24 mouse cellular contexts compared by ENCODE assay signal in genomic region chr14:29851286-29851685, GRCm38 (mm10).
"Had no signal": no experiment of that assay in that cellular context is flagged by ENCODE, and none has a peak within 500 bp of the region (broad histone marks: within the 10 kb centered on the region; RNA-seq: fewer than 3 reads in every experiment).

No protein-coding gene starts in this region.

- H3K4me1 ChIP-seq: heart, embryonic 10.5 days; heart, embryonic 12.5 days; heart, embryonic 13.5 days; heart, embryonic 15.5 days; hindbrain, embryonic 10.5 days; hindbrain, embryonic 12.5 days; intestine, embryonic 15.5 days had no signal

- H3K27ac ChIP-seq: heart, adult 2 months; heart, embryonic 10.5 days; heart, embryonic 13.5 days; heart, embryonic 15.5 days; hindbrain, embryonic 10.5 days; hindbrain, embryonic 12.5 days; hindbrain, embryonic 13.5 days; hindbrain, embryonic 14.5 days; hindbrain, embryonic 15.5 days; hindbrain, postnatal 0 days; intestine, embryonic 15.5 days; layer of hippocampus, adult 2 months had no signal

- H3K9me3 ChIP-seq: heart, embryonic 10.5 days; heart, embryonic 12.5 days; heart, embryonic 13.5 days; heart, embryonic 15.5 days; hindbrain, embryonic 10.5 days; hindbrain, embryonic 12.5 days; hindbrain, embryonic 13.5 days; hindbrain, embryonic 15.5 days; intestine, embryonic 15.5 days; kidney, embryonic 15.5 days had no signal

- DNase-seq: heart, adult 2 months; heart, postnatal 36 days; kidney, adult 11 months; kidney, adult 9 months; layer of hippocampus, adult 9-11 months; layer of hippocampus, postnatal 36 days had no signal

- H3K4me2 ChIP-seq: heart, embryonic 11.5 days; heart, embryonic 12.5 days; heart, embryonic 13.5 days; heart, embryonic 15.5 days; hindbrain, embryonic 12.5 days; hindbrain, embryonic 13.5 days; hindbrain, embryonic 14.5 days; hindbrain, embryonic 15.5 days; intestine, embryonic 15.5 days; kidney, embryonic 15.5 days had no signal

- H3K27me3 ChIP-seq: heart, embryonic 12.5 days; heart, embryonic 13.5 days; heart, embryonic 15.5 days; hindbrain, embryonic 12.5 days; hindbrain, embryonic 13.5 days; hindbrain, embryonic 15.5 days; kidney, embryonic 15.5 days had no signal

- H3K4me3 ChIP-seq: heart, adult 2 months; heart, embryonic 10.5 days; heart, embryonic 12.5 days; heart, embryonic 13.5 days; heart, embryonic 15.5 days; hindbrain, embryonic 10.5 days; hindbrain, embryonic 12.5 days; hindbrain, embryonic 13.5 days; hindbrain, embryonic 15.5 days; intestine, embryonic 15.5 days; kidney, embryonic 15.5 days; layer of hippocampus, adult 2 months had no signal

- H3K36me3 ChIP-seq: heart, embryonic 10.5 days; heart, embryonic 12.5 days; heart, embryonic 13.5 days; heart, embryonic 15.5 days; hindbrain, embryonic 10.5 days; hindbrain, embryonic 12.5 days; hindbrain, embryonic 13.5 days; hindbrain, embryonic 15.5 days; intestine, embryonic 15.5 days; kidney, embryonic 15.5 days had no signal

- H3K9ac ChIP-seq: heart, embryonic 12.5 days; heart, embryonic 13.5 days; heart, embryonic 15.5 days; hindbrain, embryonic 12.5 days; hindbrain, embryonic 13.5 days; hindbrain, embryonic 14.5 days; hindbrain, embryonic 15.5 days; intestine, embryonic 15.5 days; kidney, embryonic 15.5 days had no signal

- ATAC-seq: hindbrain, embryonic 16.5 days; hindbrain, postnatal 0 days; inflammation-experienced regulatory T-cells, adult 6 months; intestine, embryonic 15.5 days; intestine, embryonic 16.5 days; intestine, postnatal 0 days had no signal
